Mouse (Mus musculus) cerebellum, adult 9-10 months (tissue): ENCODE measurements around the gene App.

Experiments used
- DNase-seq: peaks from one replicate; pipeline ENCODE4 v3.0.0; 2022

The App gene

GRCm38 (mm10) chr16:85149509-85149871 is 24.1 kb downstream of the App start:
- DNase-seq = no peak

DNA sequence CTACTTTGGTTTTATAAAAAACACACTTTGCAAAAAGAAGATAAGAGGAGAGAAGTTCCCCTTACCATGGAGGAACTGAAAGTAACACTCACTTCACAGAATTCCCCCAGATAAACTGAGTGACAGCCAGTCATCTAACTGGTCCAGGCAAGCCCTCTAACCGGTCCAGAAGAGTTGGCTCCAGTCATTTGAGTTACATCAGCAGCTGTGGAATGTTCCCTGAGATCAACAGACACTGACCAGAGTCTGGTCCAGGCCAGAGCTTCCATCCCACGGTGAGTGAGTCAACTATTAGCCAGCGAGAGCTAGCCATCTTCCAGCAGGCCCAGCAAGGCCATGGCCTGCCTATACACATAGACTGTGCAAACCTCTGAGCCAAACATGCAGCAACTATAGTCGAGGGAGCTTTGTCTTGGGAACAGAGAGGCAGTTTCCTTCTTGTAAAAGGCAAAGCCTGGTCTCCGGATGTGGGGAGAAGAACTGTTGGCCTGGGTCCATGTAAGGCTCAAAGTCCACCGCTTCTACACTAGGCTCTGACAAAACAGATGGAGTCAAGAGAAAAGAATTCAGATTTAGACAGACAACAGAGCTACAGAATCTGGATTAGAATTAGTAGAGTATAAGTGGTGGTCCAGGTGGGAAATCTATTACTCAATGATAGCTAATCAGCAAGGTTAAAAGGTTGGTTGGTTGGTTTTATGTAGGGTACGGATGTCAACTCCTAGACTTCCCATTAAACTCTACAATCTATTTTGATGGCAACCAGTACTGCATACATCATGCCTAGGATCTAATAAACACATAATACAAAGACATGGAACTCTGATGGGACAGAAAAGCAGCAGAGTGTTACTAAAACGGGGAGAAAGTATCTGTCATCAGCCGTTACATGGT is 24.7 kb downstream of the App start:
- no peak for DNase-seq

DNA sequence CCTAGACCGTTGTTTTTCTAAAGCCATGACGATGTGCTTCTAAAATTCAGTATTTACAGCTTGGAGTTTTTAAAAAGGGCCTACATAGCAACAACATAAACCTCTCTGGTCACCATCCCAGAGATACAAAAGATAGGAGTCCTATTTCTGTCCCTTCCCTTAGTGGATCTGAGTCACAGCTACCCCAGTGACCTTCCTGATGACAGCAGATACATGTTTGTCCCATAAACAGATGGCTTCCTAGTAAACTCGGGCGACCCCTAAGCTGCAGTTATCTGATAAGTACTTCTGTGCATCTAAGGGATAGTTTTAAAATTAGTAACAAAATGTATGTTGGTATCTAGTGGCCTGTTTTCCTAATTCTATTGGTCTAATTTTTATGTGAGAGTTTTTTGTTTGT is 26.1 kb downstream of the App start:
- DNase-seq = no peak

DNA sequence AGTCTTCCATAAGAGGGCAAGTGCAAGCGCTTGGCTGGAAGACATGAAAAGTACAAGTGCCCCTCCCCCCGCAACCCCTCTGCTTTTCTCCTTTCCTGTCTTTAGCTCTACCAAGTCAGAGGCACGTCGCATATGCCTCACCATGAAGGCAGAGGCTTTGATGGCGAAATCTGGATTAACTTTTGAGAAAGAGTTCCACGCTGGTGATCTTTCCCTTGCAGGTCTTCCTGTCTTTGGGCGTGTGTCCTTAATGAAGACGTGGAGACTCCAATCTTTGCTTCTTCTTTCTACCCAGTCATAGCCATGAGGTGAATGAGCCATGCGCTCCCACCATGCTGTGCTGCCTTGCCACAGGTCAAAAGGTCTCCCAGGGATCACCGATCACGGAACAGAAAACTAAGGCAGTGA is 27.8 kb downstream of the App start:
- DNase-seq = no peak

- no peak for DNase-seq
These were observed 28.2 kb downstream of the App start for GRCm38 (mm10) chr16:85145369-85145768.

DNA sequence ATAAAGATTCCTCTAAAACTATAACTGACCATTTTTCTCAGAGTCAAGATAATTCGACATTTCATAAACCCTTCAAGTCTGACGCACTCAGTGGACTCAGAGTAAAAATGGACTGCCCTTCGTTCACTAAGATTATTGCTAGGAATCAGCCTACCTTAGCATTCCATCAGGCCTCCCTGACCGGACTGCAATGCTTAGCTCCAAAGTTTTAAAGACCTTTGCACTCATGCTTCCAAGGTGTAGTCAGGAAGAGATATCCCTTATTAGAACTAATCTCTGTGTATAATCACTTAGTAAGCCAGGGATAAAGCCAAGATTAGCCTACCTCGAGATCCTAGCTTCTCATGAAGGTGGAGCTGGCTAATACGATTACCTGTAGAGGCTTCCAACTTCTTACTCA is 29.2 kb downstream of the App start:
- DNase-seq = no peak

GRCm38 (mm10) chr16:85143863-85144262 is 29.7 kb downstream of the App start:
- no peak for DNase-seq

DNA sequence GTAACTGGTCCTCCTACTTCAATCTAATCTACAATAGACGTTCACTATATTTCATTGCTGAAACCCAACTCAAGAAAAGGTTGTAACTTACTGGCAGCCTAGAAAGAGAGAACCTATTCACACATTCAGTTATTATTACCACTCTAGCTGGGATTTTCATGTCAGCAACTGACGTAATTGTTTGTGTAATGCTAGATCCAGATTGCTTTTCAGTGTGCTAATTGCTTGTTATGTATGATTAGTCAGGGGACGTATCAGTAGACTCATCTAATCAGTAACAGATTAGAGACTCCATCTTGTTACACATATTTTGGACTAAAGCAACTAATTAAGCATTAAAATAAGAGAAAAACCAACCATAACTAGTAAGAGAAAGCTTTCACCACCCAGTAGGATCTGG is 30.4 kb downstream of the App start:
- no peak for DNase-seq

DNA sequence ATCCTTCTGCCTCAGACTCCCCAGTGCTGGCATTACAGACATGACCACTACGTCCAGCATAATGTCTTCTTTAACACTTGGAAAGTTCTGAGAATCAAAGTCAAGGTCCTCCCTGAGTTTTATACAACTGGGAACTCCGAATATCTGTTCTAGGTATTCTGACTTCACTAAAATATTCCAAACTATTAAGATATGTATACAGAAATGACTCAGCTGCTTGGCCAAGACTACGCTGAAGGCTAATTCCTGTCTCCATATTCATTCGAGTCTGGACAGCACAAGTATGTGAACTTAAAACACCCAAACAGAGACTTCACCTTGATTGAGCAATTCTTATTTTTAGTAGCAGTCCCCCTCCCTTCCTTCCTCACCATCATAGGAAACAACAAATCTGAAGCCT is 32.2 kb downstream of the App start:
- no peak for DNase-seq

DNA sequence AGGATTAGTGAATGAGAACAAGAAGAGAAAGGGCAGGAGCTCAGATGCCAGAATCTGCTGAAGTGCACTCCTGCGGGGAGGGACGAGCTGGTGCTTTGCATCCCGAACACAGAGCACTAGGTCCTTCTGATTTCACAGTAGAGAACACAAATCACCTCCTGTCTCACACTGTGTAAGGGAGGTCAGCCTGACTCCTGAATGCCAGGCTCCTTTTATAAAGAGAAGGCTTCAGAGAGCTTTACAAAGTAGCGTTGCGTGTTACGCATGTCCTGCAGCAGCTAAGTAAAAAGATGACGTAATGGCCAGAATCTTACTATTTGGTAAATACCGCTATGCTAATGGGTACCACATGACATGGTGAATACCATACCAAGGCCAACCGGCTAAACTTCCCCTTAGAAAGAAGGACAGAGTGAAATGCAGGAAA is 34.4 kb downstream of the App start:
- DNase-seq = no peak

GRCm38 (mm10) chr16:85137348-85137747 is 36.2 kb downstream of the App start:
- peak; percentile 64 for DNase-seq

DNA sequence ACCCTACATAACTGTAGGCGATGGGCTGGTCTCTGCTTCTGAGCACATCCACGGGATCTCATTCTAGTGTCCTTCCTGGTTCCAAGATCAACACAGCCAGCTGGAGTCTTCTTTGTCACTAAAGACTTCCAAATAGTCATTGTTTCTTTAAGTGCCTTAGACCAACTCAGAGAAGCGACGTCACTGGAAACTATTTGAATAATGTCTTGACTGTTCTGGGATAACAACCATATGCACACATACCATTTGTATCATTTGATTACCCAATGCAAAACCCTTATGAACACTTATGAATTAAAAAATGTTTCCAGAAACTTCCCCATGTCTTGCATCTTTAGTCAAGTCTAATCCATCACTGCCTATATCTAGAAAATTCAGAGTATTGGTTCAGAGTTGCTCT is 37.5 kb downstream of the App start:
- no peak for DNase-seq

GRCm38 (mm10) chr16:85133468-85133881 is 40.1 kb downstream of the App start:
- DNase-seq = no peak

DNA sequence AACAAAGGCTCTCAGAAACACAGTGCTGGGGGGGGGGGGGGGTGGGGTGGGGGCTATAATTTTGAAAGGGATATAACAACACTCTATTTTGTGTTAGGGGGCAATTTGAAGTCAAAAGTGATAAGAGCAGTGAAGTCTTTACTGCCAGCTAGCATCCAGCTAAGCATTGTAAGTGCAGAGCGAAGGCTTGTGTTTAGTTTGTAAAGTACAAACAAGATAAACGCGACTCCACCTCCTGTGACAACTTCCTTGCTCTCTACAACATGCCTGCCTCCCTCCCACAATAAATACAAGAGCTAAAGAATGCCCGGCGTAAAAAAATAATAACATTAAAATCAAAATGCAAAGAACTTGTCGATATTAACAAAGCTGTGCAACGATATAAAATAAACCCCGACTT is 40.5 kb downstream of the App start:
- no peak for DNase-seq

- no peak for DNase-seq
These were observed 41.4 kb downstream of the App start for GRCm38 (mm10) chr16:85132182-85132581.

DNA sequence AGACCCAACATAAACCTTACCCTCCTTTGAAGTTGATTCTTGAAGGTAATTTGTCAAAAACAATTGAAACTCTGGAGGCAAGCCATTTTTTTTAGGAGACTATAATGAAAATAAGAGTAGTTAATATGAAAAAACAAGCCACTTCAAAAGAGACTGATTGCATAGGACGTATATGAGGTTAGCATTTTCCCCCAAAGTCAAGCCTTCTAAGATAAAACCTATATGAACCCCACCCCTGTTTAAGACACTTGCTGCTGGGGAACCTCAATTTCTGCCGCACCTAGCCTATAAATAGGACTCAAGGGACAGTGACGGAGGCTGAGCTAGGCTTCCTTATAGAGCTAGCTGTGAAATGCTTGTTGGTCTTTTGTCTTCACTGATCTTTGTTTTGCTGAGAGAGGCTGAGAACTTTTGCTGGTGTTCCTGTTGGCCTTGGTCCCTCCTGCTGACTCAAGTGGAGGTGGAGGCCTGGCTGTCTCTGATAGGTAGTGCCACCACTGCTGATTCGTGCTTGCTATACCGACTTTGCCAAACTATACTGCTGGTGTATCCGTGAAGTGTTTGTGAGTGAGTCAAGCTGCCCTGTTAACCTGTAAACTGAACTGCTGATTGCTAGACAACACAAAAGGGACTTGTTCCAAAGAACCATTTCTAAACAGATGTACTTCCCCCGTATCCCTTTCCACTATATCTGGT is 42.6 kb downstream of the App start:
- DNase-seq = no peak

GRCm38 (mm10) chr16:85128693-85129657 is 44.6 kb downstream of the App start:
- DNase-seq = no peak

GRCm38 (mm10) chr16:85128347-85128664 is 45.3 kb downstream of the App start:
- peak; percentile 76 for DNase-seq

- peak; percentile 68 for DNase-seq
These were observed 45.8 kb downstream of the App start for GRCm38 (mm10) chr16:85127661-85128346.

DNA sequence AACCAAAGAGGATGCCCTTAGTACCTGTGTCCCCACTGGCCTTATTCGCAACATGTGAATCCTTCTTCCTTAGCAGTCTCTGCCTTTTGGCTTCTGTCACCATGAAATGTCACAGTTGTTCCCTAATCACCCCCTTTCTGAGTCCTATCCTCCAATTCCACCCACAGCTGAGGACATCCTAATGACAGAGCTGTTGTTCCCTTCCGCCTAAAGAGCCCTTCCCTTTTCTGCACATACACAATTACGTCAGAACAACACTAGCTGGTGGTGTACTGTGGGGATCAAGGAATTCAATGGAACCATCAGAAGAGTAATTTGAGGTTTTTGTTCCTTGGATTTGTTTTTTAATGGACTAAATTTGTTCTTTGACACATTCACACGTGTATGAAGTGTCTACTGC is 48.9 kb downstream of the App start:
- no peak for DNase-seq

GRCm38 (mm10) chr16:85121983-85122382 is 51.6 kb downstream of the App start:
- DNase-seq = no peak

DNA sequence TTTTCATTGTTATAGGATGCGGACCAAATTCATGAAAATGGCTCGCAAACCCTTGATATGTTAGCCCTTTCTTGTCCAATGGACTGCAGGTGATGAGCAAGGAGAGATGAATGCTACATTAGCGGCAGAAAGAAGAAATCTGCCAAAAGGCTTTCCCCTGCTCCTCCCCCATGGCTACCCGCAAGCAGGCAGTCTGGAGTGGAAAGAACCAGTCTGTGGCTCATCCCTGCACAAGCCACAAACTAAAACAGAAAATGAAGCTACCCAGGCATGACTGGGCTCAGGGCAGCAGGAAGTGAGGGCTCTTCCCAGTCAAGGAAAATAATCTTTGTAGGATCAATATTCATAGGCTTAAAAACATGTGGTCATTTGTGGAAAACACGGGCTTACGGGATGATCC is 54.6 kb downstream of the App start:
- DNase-seq = no peak

DNA sequence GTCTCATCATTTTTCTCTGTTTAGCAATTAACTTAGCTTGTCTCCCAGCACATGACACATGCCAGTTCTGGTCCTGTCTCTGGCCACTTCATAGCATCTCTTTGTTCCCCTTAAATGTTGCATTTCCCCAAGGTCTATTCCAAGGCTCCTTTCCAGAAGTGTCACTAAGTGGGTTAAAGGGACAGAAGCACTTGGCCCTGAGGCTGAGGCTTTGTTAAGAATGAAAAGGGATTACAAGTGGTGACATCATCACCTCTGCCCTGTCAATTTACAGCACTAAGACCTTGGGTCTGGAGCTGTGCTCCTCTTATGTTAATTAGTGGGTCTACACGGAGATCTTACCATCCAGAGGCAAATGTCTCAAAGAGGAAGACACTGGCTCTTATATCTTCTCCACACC is 56.0 kb downstream of the App start:
- no peak for DNase-seq
